Mouse (Mus musculus): ENCODE results near the gene Sft2d2. TPM values are rescaled to one million over a fixed set of nuclear protein-coding genes. Genes with fewer than 3 reads are reported as not detected.

Sft2d2 gene
- total RNA-seq, 2 experiments from 2014 or later = 26.6 to 28.3 TPM

DNA sequence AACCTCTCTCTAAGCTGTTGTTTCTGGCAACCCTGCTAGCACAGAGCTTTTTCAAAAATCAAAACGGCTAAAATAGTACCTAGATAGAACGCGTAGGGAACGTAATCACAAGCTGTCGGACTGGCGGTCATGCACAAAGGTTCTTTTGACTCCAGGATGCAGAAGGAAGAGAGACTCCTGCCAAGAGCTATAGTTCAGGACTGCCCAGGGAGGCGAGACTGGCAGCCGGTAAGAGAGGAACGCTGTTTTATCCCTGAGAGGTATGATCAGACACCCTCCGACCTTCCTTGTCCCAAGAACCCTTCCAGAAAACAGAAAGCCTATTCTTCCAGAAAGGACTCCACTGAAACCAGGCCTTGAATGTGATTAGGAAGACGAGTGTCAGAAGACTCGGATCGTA lies 2.6 kb downstream of the Sft2d2 start:
- no peak for DNase-seq (ENCODE audit: low spot score in 2 of 2)

DNA sequence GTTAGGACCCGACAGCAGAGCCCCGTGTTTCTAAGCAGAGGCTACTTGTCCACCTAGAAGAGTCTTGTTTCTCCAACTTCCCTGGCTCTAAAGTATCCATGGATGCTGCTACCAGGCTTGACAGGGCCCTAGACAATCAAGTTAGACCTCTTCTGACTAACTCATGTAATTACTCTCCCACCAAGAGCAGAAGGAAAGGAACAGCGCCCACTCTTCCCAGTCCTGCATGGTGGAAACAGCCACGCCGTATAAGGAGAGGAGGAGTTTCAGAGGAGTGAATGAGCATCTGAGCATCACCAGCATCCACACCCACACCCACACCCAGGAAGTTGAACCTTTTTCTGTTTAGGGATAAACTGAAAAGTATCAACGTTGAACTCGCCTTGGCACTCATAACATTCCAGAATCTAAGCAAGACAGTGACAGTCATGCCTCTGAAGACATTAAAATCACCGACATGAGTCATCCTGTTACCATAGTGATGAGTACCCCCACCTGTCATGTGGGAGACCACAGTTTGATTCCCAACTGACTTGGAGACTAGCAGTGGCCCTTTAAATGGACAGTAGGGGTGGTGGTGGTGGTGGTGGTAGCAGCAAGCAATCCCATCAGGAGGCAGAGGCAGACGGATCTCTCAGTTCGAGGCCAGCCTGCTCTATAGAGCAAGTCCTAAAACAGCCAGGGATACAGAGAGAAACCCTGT lies 3.5 kb downstream of the Sft2d2 start:
- no peak for DNase-seq (ENCODE audit: low spot score in 2 of 2)

DNA sequence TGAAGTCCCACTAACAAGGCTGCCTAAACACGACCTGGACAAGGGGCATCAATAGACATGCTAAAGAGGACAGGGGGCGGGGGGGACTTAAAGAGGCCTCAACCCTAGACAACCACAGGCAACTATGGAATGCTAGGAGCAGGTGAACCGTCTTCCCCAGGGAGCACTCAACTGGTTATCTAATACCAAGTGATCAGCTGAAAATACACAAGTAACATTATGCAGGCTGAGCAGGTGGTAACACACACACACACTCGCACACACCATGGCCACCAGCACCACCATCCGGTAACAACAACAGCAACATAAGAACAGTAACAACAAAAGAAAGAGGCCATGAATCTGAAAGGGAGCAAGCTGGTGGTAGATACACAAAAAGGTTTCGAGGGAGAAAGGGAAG lies 4.2 kb downstream of the Sft2d2 start:
- DNase-seq (ENCODE audit: low spot score in 2 of 2) = no peak

DNA sequence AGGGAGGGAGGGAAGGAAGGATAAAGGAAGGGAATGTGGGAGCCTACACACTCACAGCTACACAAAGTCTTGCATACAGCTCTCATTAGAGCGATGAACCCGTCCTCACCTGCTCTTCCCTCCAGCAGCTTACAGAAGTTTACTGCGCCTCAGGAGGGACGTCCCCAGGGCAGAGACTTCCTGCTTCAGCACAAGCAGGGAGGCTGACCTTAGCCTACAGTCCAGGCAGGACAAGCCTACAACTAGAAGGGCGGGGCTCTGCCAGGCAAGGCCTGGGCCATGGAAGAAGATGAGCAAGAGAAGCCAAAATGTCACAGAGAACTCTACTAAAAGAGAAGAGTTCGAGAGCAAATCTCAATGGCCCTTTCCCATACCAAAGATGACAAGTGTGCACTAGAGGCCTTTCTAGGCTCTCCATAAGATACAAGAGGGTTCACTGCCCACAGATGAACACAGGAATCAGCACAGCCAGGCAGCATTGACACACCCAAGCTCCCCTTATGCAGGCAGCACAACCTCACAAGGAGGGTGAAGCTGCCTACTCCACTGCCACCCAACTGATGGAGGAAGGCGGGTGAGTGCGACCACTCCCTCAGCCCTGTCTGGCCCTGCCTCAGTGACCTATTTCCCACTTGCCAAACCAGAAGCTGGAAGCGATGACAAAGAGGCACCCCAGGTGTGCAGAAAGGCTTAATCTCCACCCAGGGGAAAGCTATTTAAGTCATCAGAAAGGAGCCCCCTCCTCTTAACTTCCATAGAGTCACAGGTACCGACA lies 5.2 kb downstream of the Sft2d2 start:
- no peak for DNase-seq (ENCODE audit: low spot score in 2 of 2)

DNA sequence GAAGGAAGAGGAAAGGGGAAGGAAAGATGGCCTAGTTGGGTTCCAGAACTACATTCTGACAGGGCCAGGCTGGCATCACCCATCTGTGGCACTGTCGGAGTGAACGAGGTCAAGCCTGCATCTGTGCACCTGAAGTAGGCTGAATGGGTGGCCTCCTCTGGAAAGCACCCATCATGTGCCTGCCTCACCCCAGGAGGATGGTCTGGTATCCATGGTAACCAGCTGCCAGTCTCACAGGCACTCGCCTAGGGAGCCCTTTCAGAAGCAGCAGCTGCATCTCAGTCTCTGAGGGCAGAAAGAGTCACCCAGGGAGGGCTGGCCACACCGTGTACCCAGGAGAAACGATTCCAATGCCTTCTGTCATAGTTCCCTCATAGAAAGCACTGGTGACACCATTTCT lies 6.9 kb downstream of the Sft2d2 start:
- DNase-seq (ENCODE audit: low spot score in 2 of 2) = no peak

DNA sequence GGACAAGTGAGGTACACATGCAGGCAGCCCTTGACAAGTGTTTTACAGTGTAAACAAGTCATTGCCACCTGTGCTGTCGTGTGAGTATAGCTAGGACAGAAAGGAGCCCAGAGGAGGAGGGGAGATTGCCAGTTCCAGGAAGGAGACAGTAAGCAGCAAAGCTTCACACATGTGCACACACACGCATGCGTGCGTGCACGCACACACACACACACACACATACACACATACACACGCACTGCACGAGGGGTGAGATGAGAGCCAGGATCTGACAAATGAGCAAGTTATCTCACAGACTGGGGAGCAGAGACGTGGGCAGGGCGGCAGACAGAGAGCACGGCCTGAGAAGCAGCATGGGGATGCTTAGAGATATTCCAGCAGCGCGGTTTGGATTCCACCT lies 7.7 kb downstream of the Sft2d2 start:
- no peak for DNase-seq (ENCODE audit: low spot score in 2 of 2)

DNA sequence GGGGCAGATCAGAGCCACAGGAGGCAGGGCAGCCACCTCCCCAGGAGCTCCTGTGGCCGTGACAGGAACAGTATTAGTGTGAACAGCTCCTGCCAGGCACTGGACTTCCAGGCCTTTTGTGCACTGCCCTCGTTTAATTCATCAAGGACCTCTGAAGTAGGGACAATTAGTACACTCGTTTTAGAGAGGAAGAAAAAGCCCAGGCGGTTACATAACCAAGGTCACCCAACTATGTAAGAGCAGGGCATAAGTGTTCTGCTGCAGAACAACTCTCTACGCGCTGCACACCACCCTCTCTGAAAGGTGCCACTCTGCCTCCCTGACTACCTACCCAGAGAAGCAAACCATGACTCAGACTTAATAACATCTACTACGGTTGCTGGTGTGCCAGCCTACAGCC lies 9.1 kb downstream of the Sft2d2 start:
- DNase-seq (ENCODE audit: low spot score in 2 of 2) = no peak

DNA sequence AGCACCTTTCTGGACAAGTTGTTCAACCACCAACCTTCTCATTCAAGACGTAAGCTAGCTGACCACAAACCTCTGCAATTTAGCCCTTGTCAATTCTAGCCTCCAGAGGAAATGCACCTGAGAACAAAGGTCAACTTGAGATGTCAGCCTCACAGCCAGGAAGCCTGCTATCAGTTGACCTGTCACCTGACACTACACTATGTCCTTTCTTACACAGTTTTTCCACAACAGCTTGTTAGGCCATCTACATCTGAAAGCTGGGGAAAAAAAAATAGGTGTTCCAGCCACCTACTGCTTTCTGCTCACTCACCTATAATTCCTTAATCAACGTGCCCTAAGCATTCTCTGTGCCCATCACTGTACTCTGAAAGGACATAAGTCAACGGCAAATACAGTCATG lies 10.1 kb downstream of the Sft2d2 start:
- DNase-seq (ENCODE audit: low spot score in 2 of 2) = no peak

DNA sequence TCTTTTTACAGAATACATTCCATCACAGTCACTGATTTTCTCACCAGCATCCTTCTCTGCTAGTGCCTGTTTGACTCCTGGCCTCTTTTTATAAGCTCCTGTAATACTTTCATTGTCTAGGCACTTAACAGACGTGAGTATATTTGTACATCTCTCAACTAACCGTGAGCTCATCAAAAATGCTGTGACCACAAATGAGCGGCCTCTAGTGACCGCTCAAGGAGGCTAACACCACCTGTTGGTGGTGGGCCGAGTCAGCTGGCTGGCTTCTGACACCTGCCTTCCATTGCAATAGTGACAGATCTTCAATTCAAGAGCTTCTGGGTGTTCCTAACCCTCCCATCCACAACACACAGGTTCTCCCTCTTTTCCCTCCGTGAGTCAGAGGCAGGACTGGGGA lies 10.8 kb downstream of the Sft2d2 start:
- DNase-seq (ENCODE audit: low spot score in 2 of 2) = no peak

DNA sequence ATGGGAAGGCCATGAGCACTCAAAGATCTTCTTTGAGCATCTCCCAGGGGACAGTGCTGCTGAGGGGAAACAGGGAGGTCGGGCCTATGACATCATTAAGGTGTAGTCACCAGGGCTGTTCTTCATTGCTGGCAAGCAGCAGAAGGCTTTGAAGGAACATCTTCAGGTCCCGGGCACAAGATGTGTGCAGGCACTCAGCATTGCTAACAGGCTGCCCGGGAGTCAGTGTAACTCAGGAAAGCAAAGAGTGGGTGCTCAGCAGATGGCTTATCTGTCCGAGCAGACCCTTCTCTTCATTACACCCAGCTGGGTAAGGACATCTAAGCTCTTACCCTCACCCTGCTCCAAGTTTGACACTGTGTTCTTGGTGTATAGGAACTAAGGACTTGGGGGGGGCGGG lies 14.9 kb downstream of the Sft2d2 start:
- DNase-seq (ENCODE audit: low spot score in 2 of 2) = no peak

DNA sequence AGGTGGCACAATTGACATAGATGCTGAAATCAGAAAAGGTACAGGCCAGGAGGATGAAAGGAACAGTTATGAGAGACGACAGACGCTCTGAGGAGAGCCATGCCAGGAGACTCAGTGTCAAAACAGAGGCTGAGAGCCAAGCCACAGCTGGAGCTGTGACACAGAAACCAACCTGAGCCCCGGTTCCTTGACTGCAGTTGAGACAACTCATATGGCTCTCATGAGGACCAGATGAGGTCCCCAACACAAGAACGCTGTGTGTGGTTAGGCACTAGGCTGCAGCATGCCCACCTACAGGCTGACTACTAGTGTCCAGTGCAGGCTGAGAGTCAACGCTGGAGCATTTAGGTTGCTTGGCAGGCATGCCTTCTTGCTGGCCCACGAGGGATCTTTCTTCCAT lies 16.2 kb downstream of the Sft2d2 start:
- no peak for DNase-seq (ENCODE audit: low spot score in 2 of 2)

DNA sequence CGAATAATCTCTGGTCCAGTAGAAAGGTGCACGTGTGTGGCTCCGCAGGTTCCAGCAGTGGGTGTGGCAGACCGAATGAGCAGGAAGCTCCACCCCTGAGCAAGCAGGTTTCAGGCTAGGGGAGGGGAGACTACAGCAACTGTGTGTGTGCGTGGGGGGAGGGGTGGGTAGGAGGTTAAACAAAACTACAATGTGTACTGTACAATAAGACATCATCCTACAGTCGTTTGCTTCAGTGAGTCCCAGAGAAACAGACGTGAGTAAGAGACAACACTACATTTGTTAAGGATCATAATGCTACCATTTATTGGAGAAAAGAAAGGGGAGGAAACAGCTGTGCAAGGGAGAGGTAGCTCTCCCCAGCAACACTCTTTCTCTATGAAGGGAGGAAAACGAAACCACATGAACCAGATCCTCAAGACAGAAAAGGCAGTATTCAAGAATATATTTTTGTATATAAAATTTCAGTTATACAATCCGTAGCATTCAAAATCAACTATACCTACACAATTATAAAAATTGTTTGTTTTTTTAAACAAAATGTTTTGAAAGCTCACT lies 20.1 kb downstream of the Sft2d2 start:
- DNase-seq (ENCODE audit: low spot score in 2 of 2) = no peak

DNA sequence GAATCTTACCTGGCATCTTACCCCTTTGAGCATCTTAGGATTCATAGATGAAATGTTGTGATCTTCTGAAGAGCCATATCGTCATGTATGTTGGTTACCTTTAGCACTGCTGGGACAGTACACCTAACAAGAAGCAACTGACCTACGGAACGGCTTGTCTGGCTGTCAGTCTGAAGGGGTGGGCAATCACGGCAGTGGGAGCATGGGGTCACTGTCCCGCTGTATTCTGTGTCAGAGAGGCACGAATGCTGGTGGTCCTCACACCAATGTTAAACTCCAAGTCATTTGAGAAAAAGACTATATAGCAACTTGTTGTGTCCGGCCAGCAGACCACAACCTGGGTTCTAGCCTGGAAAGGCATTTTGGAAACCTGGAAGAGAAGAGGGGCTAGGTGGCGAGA lies 23.0 kb downstream of the Sft2d2 start:
- DNase-seq (ENCODE audit: low spot score in 2 of 2) = no peak

DNA sequence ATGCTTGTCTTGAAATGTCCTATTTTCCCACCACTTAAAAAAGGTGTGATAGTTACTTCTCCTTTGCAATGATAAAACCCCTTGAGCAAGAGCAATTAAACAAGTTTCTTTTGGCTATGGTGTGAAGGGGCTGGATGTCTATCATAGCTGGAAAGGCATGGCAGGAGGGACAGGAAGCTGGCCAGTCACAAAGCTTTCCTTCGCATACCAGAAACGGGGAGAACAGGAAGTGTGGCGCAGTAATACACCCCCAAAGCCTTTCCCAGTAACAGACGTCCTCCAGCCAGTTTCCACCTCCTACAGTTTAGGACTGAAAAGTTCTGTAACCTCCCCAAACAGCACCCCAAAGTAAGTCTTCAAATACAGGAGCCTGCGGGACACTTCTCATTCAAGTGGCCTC lies 24.1 kb downstream of the Sft2d2 start:
- no peak for DNase-seq (ENCODE audit: low spot score in 2 of 2)

DNA sequence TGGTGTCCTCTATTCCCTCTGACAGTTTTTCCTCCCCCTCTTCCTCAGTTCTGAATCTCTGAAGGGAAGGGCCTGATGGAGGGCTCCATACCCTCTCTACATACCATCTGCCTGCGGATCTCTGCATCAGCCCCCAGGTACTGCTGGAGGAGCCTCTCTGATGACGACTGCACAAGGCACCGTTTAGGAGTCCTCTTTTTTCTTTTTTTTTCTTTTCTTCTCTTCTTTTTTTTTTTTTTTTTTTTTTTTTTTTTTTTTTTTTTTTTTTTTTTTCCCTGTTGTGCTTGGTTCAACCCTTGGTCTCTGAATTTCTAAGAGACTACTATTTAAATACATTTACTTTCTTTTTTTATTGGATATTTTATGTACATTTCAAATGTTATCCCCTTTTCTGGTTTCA lies 24.8 kb downstream of the Sft2d2 start:
- DNase-seq (ENCODE audit: low spot score in 2 of 2) = no peak

DNA sequence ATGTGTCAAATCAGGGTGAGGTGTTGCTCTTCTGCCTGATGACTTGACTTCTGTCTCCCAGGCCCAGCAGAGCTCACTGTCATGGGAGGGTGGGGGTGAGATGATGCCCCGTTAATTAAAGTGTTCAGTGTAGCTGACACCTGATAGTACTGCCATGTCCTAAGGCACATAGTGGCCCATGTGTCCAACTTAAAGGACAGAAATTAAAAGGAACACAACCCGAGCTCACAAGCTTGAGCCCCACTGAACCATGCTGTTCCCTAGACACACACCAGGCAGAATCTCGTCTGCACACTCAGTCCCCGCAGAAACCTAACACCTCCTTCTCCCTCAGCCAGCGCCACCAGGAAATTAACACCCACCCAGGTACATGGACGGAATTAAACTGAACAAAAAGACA lies 29.3 kb downstream of the Sft2d2 start:
- DNase-seq (ENCODE audit: low spot score in 2 of 2) = no peak

DNA sequence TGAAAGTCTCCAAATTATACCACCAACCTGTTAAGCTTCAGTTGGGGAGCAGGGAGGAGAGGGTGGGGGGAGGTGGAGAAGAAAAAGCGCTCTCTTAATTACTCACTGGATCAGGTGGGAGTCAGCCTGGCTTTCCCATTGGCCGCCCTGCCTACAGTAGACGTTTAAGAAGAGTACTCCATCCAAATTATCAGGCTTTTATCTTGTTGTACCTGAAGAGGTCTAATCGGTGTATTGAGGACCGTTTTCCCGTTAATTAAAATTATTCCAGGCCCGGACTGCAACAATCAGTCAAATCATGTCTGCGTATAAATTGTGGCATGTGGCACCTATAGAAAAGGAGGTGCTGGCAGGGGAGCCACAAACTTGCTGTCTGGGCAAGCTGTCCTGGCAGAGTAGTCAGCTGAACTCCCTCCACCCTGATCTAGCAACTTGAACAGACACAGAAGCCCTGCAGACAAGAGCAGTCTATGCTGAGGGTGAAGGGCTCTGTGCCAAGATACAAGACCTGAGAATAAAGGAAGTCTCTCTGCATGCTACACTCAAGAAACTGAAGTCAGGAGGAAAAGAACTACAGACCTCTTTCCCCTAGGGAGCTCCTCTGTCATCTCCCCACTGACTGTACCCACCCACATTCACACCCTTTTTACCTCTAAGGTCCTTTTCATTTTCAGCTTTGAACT lies 33.4 kb downstream of the Sft2d2 start, which contains the start of gene Tbx19:
TSS of gene Tbx19 (minus strand) at position 51 of the 683 bp plus-strand sequence.
- DNase-seq (ENCODE audit: low spot score in 2 of 2) = no peak

DNA sequence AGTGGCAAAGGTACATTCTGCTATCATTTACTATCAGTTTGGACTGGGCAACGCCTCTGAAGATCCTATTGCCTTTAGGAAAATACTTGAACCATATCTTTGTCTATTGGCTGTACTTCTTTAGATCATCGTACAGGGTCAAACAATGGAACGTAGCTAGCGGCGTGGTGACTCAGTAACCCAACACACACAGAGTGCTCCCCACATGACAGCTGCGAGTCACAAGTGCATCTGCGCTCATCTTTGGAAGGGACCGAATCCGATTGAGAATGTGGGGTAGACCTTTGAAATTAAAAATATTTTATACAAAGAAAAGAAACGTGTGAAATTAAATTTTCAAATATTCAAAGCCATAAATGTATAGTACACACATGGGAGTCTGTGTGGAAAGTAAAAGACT lies 35.4 kb downstream of the Sft2d2 start:
- DNase-seq (ENCODE audit: low spot score in 2 of 2) = no peak

DNA sequence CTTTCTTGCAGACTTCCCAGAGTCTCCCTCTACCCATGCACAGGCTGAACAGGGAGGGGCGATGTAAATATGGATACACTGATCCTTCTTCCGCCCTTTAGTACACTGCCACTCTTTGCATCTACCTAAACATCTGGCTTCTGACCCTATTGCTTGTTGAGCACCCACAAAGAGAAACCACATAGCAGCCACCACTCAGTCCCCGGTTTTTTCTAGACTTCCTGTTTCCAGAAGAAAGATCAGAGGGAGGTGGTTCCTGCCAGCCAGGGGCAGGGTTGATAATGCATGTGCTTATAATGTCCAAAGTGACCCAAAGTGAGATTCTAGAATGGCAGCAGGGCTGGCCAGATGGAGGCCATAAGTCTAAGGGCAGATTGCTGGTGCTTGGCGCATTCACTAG lies 40.1 kb downstream of the Sft2d2 start:
- DNase-seq (ENCODE audit: low spot score in 2 of 2) = no peak

DNA sequence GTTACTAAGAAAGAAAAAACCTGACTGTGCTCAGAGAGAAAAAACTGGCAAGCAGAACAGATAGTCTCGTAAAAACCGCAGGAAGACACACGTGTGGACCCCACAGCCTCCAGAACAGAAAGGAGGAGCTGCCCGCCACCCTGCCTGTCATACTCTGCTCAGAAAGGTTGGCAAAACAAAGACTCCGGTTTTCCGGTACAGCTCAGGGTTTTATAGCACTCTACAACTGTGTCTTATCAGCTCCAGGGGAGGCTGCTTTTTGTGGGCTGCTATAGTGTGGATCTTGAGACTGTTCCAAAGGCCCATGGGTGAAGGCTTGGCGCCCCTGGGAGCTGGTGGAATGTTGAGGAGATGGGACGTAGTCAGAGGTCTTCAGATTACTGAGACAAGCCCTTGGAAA lies 43.0 kb downstream of the Sft2d2 start:
- DNase-seq (ENCODE audit: low spot score in 2 of 2) = no peak

DNA sequence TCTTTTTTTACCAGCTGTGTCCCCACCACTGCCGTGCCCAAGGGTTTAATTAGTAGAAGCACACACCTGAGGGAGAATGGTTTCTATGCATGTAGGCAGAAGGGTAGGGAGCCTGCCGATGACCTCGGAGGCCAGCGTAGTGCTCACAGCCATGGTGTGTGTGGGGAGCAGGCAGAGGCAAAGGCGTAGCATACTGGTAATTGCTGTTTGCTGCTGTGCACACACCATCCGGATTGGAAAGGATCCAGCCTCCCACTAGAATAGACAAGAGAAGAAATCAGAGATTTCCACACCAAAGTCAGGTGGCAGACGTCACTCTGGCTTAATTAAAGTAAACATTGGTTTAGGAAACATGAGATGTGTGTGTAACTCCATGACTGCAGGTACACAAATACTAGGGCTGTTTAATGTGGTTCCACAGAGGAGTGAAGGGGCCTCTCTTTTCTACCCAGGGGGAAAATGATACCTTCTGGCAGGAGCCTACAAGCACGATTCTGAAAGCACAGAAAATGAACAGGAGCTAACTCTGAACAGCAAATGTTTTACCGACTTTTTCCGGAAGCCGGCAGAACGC lies 51.8 kb downstream of the Sft2d2 start:
- no peak for DNase-seq (ENCODE audit: low spot score in 2 of 2)

DNA sequence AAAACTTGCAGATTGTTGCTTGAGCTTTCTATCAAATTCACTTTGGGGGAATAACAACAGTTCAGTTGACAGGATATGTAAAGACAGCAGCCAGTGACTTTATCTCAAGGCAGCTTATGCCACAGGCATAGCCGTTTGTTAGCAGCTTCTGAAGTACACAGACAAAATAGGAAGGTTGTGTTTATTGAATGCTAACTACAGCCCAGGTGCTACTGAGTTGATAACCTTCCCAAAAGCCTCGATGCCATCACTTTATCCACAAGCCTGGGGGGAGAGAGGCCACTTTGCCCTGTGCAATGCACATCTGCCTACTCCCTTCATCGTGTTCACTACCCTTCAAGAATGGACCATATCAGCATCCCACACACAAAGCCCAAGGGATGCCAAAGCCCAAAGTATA lies 54.0 kb downstream of the Sft2d2 start:
- no peak for DNase-seq (ENCODE audit: low spot score in 2 of 2)
